Mouse (Mus musculus): ENCODE results near the gene Vasp. TPM values are rescaled to one million over a fixed set of nuclear protein-coding genes. Genes with fewer than 3 reads are reported as not detected.

Gene Vasp
- total RNA-seq, 2 experiments from 2014 or later = 19.3 to 27.9 TPM

GRCm38 (mm10) chr7:19279052-19279451 lies 7.4 kb upstream of the Vasp start:
- ATAC-seq (replicated peaks; ENCODE audit: low FRiP score, low TSS enrichment, poor library complexity, severe bottlenecking) = no peak

- no peak for ATAC-seq (replicated peaks; ENCODE audit: low FRiP score, low TSS enrichment, poor library complexity, severe bottlenecking)
Measured at GRCm38 (mm10) chr7:19276253-19276652, 4.6 kb upstream of the Vasp start.

- ATAC-seq (replicated peaks; ENCODE audit: low FRiP score, low TSS enrichment, poor library complexity, severe bottlenecking) = peak; percentile 54
Measured at GRCm38 (mm10) chr7:19272173-19272764, 652 bp upstream of the Vasp start.

GRCm38 (mm10) chr7:19270509-19271237 lies 944 bp downstream of the Vasp start:
- ATAC-seq (replicated peaks; ENCODE audit: low FRiP score, low TSS enrichment, poor library complexity, severe bottlenecking) = no peak

- no peak for ATAC-seq (replicated peaks; ENCODE audit: low FRiP score, low TSS enrichment, poor library complexity, severe bottlenecking)
Measured at GRCm38 (mm10) chr7:19269721-19270441, 1.7 kb downstream of the Vasp start.

GRCm38 (mm10) chr7:19268993-19269681 lies 2.5 kb downstream of the Vasp start:
- no peak for ATAC-seq (replicated peaks; ENCODE audit: low FRiP score, low TSS enrichment, poor library complexity, severe bottlenecking)

GRCm38 (mm10) chr7:19267051-19267450 lies 4.6 kb downstream of the Vasp start:
- ATAC-seq (replicated peaks; ENCODE audit: low FRiP score, low TSS enrichment, poor library complexity, severe bottlenecking) = no peak

- ATAC-seq (replicated peaks; ENCODE audit: low FRiP score, low TSS enrichment, poor library complexity, severe bottlenecking) = peak; percentile 14; the same call in 1 of the 2 replicates
Measured at GRCm38 (mm10) chr7:19265928-19266822, 5.4 kb downstream of the Vasp start.

- peak; percentile 66 for ATAC-seq (replicated peaks; ENCODE audit: low FRiP score, low TSS enrichment, poor library complexity, severe bottlenecking)
Measured at GRCm38 (mm10) chr7:19265147-19265546, 6.5 kb downstream of the Vasp start.

- ATAC-seq (replicated peaks; ENCODE audit: low FRiP score, low TSS enrichment, poor library complexity, severe bottlenecking) = no peak
Measured at GRCm38 (mm10) chr7:19258336-19258735, 13.3 kb downstream of the Vasp start.

- ATAC-seq (replicated peaks; ENCODE audit: low FRiP score, low TSS enrichment, poor library complexity, severe bottlenecking) = peak; percentile 99
Measured at GRCm38 (mm10) chr7:19257390-19258022, 14.1 kb downstream of the Vasp start.

- ATAC-seq (replicated peaks; ENCODE audit: low FRiP score, low TSS enrichment, poor library complexity, severe bottlenecking) = no peak
Measured at GRCm38 (mm10) chr7:19256567-19256966, 15.1 kb downstream of the Vasp start.

GRCm38 (mm10) chr7:19255395-19255794 lies 16.2 kb downstream of the Vasp start:
- ATAC-seq (replicated peaks; ENCODE audit: low FRiP score, low TSS enrichment, poor library complexity, severe bottlenecking) = no peak

GRCm38 (mm10) chr7:19253437-19253836 lies 18.2 kb downstream of the Vasp start:
- ATAC-seq (replicated peaks; ENCODE audit: low FRiP score, low TSS enrichment, poor library complexity, severe bottlenecking) = no peak

GRCm38 (mm10) chr7:19252078-19252477 lies 19.5 kb downstream of the Vasp start:
- ATAC-seq (replicated peaks; ENCODE audit: low FRiP score, low TSS enrichment, poor library complexity, severe bottlenecking) = no peak

GRCm38 (mm10) chr7:19247511-19247910 lies 24.1 kb downstream of the Vasp start:
- no peak for ATAC-seq (replicated peaks; ENCODE audit: low FRiP score, low TSS enrichment, poor library complexity, severe bottlenecking)

- ATAC-seq (replicated peaks; ENCODE audit: low FRiP score, low TSS enrichment, poor library complexity, severe bottlenecking) = peak; percentile 66
Measured at GRCm38 (mm10) chr7:19246855-19247254, 24.8 kb downstream of the Vasp start.

GRCm38 (mm10) chr7:19245083-19245482 lies 26.5 kb downstream of the Vasp start:
- no peak for ATAC-seq (replicated peaks; ENCODE audit: low FRiP score, low TSS enrichment, poor library complexity, severe bottlenecking)

- no peak for ATAC-seq (replicated peaks; ENCODE audit: low FRiP score, low TSS enrichment, poor library complexity, severe bottlenecking)
Measured at GRCm38 (mm10) chr7:19243858-19244257, 27.8 kb downstream of the Vasp start.
